Mouse (Mus musculus) CD4-positive, CD25-positive, alpha-beta regulatory T cell, adult 4 months (primary cell): ENCODE measurements around the gene Phc2. TPM values are rescaled to one million over a fixed set of nuclear protein-coding genes. Genes with fewer than 3 reads are reported as not detected.
"Not testable (repeated sequence)": the region's sequence is repeated elsewhere in the genome, so short reads cannot be mapped to it uniquely, and the experiment has no call there.

Experiments used
- ATAC-seq: one replicate; pipeline ENCODE4 v1.8.0; 2017
- polyA plus RNA-seq, 2 experiments: library from polyadenylated mRNA; unstranded; fragments of 100-300 nt; shearing (Covaris generic); gene quantifications; one replicate each; pipeline ENCODE4 v1.2.1; 2017

The Phc2 gene
- polyA plus RNA-seq, 2 experiments from 2014 or later = 13.1 to 14.1 TPM

DNA sequence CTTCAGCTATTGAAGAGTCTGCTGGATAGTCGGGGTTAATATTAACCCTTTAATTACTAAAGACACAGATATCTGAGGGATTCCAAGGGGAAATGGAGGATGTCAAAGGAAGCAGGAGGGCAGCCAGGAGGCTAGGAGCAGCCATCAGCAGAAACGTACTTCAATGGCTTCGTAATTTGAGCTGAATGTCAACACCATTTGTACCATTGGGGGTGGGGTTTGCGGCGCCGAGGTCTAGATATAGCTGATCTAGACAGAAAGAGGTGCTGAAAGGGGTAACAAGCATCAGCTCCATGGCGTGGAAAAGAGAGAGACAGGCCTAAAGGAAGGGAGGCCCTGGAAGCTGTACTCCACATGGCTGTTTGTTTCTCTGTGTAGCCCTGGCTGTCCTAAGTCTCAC, 7.7 kb upstream of the Phc2 start:
- no peak for ATAC-seq

DNA sequence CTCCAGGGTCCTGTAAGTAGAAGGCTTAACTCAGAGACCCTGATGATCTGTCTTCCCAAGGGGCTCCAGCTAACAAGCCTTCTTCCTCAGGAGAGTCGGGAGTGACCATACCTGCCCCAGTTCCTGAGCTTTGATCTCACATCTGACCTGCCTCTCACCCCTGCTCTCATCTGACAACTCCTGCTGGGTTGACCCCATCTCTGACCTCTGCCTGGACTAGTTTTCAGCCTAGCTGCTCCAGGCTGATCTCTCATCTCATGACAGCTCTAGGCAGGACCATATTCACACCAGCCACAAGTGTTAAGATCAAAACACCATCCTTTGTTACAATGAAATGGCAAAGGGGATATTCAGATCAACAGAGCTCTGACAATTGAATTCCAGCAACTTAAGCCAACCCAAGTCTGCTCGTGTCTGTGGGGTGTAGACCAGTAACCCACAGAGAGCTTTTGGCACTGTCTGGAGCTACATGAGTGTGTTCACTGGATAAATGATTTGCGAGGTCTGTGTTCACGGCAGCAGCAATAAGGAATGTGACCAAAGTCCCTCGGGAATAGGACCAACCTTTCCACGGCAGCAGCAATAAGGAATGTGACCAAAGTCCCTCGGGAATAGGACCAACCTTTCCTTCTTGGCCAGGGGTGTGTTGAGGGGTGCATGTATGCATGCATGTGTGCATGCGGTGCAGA, 5.8 kb upstream of the Phc2 start:
- no peak for ATAC-seq

DNA sequence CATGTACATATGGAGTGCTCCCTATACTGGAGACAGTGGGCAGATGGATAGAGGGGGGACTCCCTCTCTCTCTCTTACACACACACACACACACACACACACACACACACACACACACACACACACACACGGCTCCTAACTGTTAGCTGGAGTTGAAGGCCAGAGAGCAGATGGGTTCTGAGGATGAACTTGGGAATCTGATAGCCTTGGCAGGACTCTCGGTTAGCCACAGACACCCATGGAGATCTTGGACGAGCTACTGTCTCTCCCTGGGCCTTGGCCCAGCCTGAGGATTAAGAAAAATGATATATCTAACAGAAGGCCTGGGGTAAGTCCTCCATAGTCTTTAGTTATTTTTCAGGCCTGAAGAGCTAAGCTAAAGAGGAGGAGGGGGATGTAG, 3.0 kb upstream of the Phc2 start:
- ATAC-seq = no peak

DNA sequence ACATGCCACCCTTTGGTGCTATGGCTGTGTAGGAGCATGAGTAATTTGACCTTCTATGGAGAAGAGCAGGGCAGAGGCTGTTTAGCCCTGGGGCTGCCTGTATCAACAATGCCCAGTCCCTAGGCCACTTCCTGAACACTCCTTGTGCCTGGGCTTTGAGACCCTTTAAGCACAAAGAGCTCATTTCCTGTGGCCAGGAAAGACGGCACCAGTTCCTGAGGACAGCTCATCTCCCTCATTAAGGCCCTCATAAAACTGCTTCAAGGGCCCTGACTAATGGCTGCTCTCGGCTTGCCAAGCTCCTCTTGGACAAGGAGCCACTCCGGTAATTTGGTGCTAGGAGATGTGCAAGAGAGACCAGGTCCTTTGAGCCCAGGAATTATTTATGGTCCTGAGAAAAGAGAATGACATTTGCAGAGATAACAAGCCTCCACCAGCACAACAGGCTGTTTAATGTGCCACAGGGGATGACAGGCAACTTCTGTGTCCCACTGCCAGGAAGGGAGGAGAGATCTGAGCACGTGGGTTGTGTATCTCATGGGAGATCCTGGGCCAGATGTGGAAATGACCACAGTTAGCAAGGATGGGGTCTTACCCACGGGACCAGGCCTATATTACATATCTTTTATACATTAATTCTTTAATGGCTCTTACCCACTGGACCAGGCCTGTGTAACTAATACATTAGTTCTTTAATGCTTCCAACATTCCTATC, 1.8 kb upstream of the Phc2 start:
- no peak for ATAC-seq

DNA sequence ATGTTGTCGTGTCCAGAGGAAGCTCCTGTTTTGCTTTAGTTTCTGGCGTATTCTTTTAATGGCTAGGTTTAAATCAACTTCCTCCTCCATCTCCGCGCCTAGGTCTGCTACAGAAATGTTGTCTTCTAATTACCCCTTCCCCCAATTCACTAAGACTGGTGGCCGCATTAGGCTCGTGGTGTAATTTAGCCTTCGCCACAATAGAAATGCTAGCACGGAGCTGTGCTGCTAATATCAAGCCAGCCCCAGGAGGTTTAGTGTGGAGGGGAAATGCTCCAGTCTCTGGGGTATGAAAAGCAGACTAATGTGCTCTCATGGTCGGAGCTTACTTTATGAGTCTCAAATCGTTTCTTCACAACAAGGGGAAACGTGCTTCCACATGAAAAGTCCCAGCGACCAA, 944 bp downstream of the Phc2 start:
- ATAC-seq = no peak

DNA sequence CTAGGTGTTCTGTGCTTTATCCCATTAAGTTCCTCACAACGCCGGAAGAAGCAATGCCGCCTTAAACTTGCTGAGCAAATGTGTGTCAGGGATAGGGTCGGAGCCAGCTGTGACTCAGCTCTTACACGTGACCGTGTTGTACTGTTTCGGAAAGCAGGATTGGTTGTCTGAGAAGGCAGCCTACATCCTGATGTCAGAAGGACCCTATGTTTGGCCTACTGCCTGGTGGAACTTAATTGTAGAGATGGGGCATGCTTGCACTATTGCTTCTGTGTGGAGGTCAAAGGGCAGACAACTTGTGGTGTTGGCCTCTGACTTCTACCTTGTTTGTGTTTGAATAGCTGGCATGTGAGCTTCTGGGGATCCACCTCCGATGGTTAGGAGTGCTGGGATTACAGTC, 5.7 kb downstream of the Phc2 start:
- no peak for ATAC-seq

DNA sequence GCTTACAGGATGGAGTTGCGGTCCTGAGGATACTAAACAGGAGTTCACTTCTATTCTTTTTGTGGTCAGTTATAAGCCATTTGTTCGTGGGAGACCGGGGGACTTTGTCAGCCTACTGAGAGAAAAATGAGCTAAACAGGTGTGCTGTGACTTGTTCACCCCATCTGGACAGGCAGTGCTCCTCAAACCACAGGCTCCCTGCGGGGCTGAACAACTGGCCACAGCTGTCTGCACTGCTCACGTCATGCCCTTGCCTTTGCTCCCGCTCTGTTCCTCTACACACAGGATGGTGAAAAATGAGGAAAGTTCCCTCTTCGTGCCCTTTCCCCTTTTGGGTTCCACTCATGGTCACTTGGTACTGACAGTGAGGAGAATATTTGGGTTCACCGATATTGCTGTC, 6.6 kb downstream of the Phc2 start:
- no peak for ATAC-seq

DNA sequence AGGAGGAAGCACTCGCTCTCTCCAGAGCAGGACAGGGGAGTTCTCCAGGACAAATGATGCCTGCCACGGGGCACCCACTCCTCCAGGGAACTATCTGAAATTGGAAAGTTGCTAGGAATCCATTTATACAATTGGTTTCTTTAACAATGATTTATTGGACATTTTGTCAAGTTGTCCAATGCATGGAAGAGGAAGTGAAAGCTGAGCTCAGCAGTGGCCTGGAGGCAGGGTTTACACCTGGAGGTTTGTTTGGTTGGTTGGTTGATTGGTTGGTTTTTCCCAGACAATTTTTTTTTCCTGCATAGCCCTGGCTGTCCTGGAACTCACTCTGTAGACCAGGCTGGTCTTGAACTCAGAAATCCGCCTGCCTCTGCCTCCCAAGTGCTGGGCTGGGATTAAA, 9.5 kb downstream of the Phc2 start:
- no peak for ATAC-seq

DNA sequence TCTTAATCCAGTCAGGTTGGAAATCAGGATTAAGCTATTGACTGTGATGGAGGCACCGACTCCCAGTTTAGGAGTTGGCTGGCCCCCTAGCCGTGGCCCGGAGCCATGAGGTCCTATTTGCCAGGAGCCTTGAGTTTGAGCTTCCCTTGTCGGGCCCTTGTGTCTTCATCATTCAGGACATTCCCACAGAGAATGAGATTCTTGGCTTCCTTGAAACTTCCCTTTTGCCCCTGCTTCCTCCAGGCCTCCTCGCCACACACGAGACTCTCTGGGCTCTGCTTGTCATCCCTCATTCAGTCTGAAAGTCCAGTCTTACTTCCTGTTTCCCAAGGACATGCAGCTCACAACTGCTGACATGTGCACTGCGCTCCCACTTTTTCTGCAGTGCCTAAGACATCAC, 11.9 kb downstream of the Phc2 start:
- not testable (repeated sequence) for ATAC-seq

DNA sequence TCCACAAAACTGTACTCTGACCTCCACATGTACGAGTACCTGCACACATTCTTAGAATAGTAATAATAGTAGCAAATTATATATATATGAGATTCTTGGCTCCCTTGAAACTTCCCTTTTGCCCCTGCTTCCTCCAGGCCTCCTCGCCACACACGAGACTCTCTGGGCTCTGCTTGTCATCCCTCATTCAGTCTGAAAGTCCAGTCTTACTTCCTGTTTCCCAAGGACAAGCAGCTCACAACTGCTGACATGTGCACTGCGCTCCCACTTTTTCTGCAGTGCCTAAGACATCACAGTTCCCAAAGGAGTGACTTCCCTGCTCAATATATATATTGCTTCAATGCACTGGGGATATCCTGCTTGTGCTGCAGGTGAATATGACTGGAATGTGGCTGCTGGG, 12.7 kb downstream of the Phc2 start:
- ATAC-seq = not testable (repeated sequence)

DNA sequence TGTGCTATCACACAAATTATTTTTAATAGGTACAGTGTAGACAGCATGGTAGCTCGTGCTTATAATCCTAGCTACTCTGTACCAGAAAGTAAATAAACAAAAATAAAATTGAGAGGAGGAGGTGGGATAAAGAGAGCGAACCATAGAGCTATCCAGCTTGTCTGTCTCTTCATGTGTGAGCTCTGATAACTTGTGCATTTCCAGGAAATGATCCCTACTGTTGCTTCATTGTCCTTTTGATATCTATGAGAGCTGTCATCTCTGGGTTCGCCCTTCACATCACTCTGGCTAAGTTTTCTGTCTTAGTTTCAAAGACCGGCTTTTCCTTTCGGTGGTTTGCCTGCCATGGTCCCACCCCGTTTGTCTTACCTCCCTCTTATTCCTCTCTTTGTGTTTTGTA, 14.7 kb downstream of the Phc2 start:
- ATAC-seq = no peak

DNA sequence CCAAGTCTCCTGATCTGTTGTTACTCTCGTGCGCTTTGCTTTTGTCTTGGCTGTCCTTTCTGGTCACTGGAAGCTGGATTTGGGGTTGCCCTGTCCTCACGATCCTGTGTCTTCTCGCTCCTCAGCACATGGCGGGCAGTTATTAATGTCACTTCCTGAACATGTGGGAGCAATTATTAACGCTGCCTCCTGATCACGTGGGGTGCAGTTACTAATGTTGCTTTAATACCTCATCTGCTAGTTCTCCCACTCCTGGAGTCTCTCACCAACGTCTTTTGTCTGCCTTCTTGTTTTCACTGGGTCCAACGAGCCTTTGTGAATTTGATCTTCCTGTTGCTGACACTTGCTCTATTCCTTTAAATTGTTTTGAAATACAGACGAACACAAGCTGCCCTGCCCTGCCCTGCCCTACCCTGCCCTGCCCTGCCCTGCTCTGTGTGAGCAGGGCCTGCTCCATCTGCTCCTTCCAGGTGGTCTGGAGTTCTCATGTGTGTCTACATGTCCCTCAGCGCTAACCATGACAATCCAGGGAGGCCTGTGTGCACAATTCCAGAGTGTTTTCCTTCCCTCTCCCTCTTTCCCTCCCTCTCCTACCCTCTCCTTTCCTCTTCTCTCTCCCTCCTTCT, 16.2 kb downstream of the Phc2 start:
- no peak for ATAC-seq

DNA sequence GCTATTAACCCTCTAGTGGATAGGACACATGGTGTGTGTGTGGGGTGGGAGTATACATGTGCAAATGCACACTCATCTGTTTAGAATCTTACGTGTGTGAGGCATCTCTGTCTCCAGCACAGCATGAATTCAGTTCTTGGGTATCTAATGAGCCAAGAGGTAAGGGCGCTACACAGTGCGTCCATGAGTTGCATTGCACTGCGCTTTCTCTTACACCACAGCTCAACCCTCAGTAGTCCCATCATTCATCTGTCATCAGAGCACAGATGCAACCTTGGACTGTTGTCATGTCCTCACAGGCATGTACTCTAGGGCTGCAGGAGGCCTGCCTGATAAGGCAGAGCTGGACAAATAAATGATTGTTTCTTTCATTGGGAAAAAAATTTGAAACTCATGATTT, 18.0 kb downstream of the Phc2 start:
- ATAC-seq = no peak

DNA sequence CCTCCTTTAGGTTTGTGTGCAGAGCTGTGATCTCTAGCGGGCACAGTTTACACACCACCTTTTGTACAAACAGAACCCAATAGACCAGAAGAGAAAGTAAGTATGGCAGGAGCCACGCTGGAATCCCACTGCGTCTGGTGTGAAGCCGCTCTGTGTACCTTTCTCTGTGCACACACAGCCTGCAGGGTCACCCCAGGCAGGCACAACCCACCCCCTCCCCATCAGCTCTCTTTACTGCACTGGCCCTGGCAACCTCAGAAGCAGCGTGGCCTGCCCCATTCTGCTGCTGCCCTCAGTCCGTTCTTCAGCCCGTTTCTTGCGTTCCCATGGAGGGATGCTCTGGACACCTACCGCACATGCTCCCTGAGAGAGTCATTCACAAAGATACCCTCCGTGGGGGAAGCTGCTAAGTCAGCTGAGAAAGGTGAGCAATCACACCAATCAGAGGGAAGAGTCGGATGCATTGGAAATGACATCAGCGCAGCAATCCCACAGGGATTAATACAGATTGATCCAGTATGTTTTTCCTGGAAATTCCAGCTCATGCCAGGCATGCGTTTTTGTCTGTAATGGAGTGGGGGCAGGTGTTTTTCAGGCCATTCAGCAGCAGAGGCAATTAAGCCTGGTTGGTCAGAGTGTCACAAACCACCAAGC, 24.2 kb downstream of the Phc2 start:
- ATAC-seq = no peak

DNA sequence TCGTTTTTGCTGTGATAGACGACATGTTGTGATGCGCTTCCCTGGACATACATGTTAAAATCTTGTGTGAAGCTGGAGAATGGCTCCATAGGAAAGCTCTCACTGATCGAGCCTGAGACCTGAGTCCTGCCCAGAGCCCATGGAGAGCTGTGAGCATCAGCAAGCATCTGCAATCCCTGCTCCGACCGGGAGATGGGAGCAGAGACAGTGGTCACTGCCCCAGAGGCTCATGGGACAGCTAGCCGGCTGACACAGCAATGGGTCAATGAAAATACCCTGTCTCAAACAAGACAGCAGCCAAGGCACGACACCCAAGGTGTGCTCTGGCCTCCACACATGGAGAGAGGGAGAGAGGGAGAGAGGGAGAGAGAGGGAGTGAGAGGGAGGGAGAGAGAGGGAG, 26.6 kb downstream of the Phc2 start:
- ATAC-seq = no peak

DNA sequence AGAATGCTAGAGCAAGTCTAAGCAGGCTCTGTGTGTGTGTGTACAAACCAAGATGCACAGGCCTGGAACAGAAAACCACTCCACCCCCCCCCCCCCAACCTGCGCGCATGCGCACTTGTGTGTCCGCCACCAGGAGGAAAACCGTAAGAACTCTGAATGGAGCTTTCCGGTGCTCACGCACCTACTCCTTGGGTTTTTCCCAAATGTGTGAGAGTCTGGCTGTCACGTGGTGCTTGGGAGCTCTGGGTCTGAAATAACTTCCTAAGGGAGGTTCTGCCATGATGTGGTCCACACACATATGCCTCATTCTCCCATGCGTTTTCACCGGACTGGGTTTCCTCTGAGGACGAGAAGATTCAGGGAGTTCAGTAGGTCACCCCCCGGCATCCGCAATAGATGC, 27.8 kb downstream of the Phc2 start:
- no peak for ATAC-seq

DNA sequence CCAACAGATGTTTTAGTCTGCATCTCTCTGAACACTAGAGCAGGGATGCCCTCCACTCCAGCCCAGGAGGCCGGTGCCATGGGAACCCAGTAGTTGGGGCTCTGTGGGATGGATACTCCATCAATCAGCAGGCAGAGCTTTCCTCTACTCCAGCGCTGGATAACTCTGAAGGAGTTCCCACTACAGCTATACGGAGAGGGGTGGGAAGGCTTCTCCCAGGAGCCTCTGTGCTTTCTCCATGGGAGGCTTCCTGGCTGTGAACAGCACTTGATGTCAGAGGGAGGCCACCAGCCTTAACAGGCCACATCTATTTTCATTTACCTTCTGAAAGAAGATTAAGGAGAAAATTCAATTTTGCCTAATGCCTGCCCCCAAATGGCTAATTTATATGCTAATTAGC, 29.2 kb downstream of the Phc2 start:
- no peak for ATAC-seq

DNA sequence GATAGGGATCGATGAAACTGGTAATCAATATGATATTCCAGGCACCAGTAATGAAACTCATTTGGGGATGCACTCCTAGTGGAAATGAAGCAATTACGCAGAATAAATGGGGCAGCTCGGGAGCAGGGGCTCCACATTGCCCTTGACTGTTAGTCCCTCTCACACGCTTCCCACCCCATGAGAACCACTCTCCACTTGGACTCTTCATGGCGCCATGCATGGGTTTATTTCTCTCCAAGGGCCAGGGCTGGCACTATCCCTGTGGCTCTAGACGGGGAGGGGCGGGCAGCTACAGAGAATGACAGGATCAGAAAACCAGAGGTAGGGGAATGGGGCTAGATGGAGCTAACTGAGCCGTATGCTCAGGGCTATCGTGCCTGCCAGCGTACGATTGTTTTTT, 29.6 kb downstream of the Phc2 start:
- no peak for ATAC-seq

DNA sequence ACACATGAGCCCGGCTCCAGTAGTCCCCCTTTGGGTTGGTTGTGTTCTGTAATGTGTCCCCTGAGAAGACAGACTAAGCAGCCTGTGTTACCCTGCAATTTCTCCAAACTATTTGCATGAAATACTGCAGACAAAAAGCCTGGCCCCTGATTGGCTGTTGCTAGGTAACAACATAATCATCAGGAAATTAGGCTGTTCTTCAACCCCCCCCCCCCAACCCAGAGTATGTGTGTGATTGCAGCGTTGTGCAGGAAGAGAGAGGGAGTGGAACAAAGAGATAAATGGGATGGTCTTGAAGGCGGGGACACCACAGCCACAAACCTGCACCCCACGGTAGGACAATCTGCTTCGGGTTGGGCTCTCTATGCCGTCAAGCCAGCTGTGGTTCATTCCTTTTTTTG, 34.0 kb downstream of the Phc2 start:
- ATAC-seq = peak; percentile 34

DNA sequence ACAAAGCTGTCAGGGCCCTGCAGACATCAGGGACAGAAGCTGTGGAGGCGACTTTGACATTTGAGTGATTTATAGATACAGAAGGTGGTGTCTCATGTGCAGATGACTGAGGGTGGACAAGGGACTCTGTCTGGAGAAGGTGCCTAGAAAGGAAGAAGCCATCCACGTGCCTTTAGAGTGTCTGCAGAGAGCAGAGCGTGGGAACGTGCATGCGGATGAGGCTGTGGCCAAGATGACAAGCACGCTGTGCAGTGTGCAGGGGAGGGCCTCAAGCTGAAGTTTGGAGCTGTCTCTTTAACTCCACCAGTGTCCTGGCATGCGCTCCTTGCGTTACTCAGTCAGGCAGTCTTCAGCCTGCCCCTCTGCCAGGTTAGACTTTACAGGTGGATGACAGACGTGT, 34.5 kb downstream of the Phc2 start:
- peak; percentile 26 for ATAC-seq

DNA sequence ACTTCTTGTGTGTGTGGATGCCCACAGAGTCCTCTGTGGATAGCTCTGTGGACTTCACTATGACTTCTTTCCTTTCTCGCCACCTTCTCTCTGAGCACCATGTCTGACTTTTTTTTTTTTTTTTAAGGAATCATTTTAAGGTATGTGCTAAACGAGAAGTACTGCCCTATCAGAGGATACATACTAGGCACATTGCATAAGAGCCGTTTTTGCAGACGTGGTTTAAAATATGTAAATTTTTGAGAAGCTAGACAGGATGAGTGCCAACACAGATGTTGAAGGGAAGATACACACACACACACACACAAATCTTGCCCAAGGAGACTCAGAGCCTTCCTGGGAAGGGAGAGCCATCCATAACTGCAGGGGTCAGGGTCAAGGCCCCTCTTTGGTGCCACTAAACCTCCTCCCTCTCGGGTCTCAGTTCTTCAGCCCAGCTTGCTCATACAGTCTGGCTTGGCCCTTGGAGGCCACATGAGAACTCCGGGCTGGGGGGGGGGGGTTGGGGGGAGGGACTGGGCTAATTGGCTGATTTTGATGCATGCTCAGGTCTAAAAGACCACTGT, 35.3 kb downstream of the Phc2 start:
- ATAC-seq = no peak

DNA sequence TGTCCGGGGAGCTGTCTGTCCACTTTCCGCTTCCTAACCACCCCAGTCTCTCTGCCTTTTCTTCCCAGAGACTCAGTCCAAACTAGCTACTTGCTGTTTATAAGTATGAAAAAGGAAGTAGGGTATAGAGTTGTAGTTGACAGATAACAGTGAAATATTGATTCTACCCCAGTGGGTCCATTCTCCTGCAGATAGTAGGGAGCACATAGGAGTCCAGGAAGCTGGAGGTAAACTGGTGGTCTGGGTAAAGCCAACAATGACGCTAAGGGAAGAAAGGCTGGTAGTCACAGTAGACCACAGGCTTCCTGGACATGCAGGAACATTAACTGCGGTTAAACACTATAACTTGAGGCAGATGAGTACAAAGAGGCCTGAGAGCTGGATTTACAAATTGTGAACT, 36.7 kb downstream of the Phc2 start:
- ATAC-seq = no peak

DNA sequence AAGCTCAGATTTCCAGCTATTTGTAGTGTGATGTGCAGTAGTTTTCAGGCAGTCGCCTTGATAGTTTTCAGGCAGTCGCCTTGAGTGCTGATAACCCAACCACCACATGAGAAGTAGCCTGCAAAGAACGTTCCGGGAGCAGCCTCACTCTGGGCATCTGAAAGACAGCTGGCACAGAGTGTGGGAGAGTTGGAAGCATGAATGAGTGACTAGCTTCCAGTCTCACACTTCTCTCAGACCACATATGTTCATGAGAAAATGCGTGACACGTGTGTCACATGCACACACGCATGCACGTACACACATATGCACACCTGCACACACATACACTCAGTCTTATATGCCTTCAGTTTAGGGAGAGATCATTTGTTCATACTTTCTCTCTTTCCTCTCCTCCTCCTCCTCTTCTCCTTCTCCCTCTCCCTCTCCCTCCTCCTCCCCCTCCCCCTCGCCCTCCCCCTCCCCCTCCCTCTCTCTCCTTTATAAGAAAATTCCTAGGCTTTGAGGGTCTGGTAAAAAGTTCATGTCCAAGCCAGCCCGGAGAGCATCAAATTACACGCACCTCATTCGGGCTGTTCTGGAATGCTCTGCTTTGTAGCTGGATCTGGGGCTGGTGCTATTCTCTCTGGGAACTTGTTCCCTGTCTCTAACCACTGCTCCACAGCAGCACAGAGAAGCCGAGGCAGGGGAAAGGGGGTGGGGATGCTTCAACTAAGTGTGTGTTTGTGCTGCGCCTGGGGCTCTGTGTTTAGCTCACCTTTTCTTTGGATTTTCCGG, 37.8 kb downstream of the Phc2 start:
- no peak for ATAC-seq
